Mouse (Mus musculus): ENCODE data around the gene Olfr105-ps. TPM values are rescaled to one million over a fixed set of nuclear protein-coding genes. Genes with fewer than 3 reads are reported as not detected.

Gene Olfr105-ps
- total RNA-seq (2021): not detected
- long read RNA-seq, experiment 1: 0 reads
- long read RNA-seq, experiment 2: 0 reads

DNA sequence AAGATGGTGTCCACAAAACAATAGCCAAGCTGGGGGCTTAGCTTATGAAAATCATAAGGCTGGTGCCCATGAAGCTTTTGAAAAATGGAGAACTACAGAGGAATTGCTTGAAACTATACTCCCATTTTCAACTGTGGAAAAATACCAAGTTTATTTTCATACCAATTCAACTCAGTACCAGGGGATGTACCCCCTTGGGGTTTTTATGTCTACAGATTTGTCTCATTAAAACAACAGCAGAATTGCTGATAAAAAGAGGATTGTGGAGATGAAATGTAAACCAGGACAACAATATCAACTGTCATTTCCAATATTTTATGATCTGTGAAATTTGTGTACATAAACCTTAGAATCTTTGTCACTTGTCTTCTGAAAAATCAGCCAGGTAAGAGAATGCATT, at the start of gene Olfr105-ps:
TSS of gene Olfr105-ps (plus strand) at position 301 of the 400 bp plus-strand sequence.
- intact Hi-C loops (cut with DNase I; ENCODE audit: low total_unique reads): no loop called here
- DNase-seq: no peak

DNA sequence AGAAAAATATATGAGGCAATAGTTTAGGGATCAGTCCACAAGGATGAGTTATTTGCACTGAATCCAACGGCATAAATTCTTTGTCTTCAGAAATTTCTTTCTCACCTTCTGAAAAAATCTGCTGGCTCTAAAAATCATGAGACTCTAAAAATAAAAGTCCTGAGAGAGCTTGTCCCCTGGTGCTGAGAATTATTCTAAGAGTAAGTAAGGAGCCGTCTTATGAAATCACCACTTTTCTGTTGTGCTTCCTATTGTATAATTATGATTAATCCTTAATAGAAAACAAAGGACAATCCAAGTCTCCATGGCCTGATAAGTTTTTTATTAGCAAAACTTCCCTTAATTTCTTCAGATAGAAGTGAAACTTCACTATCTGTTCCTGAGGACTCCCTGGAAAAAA, 39.2 kb upstream of the Olfr105-ps start, which contains the start of gene Olfr103:
TSS of gene Olfr103 (minus strand) at position 101 of the 400 bp plus-strand sequence.
- intact Hi-C loops (cut with DNase I; ENCODE audit: low total_unique reads): no loop called here
- DNase-seq: no peak

GRCm38 (mm10) chr17:37359282-37359681, 19.6 kb upstream of the Olfr105-ps start, which contains the start of gene Olfr104-ps:
TSS of gene Olfr104-ps (plus strand) at chr17:37359582.
- DNase-seq: no peak
- intact Hi-C loops (cut with DNase I; ENCODE audit: low total_unique reads): no loop called here

DNA sequence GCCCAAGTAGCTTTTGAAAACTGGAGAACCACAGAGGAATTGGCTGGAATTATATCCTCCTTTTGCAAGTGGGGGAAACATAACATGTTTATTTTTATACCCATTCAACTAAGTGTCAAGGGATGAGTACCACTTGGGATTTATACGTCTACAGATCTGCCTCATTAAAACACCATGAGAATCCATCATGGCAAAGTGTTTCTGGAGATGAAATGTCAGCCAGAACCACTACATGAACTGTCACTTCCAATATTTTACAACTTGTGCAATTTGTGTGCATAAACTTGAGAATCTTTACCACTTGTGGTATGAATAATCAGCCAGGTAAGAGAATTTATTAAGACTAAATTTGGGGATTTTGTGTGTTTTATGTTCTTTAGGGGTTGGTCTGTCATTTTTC, 11.3 kb downstream of the Olfr105-ps start, which contains the start of gene Olfr106-ps:
TSS of gene Olfr106-ps (plus strand) at position 301 of the 400 bp plus-strand sequence.
- DNase-seq: no peak
- intact Hi-C loops (cut with DNase I; ENCODE audit: low total_unique reads): no loop called here

DNA sequence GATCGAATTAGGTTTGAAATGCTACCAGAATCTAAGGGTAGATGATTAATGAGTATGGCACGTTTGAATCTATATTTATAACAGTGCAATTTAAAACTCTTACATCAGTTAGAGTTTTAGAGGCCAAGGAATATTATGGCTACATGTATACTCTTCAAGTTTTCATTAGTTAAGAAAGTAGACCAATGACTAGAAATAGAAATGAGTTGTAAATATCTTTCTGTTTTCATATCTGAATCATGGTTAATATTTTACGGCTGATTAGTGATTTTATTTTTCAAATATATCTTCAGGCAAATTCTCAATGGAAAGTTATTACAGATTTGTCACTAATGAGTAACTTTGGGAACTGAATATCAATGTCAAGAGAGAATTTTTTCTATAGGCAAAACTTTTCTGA, 20.1 kb downstream of the Olfr105-ps start, which contains the start of gene Olfr107:
TSS of gene Olfr107 (plus strand) at position 301 of the 400 bp plus-strand sequence.
- no peak for DNase-seq
- intact Hi-C loops (cut with DNase I; ENCODE audit: low total_unique reads): no loop called here

DNA sequence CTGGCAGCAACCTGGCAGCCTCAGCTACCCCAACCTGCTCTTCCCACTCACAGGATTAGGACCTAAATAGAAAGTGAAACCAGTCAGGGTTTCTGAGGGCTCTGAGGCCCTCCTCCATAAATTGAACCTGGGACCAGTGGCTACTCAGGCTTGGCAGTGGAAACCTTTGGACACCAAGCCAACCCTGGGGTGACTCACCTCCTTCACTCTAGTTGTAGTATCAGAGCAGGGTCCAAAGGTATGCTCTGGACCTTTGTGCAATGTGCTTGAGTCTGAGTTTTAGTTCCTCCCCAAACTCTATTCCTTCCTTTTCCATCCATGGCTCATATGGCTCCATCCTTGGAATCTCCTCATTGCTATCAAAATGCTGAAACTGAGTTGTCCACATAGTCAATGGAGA, 34.5 kb downstream of the Olfr105-ps start:
- intact Hi-C loops (cut with DNase I; ENCODE audit: low total_unique reads): no loop called here
- no peak for DNase-seq

Other genes starting within 250 kb of the Olfr105-ps start
- not detected for gene Olfr93, start 217.5 kb upstream of the Olfr105-ps start, total RNA-seq (2021)
- not detected for gene Ubd, start 185.1 kb upstream of the Olfr105-ps start, total RNA-seq (2021)
- not detected for gene Olfr94, start 178.0 kb upstream of the Olfr105-ps start, total RNA-seq (2021)
- not detected for gene Olfr95, start 165.9 kb upstream of the Olfr105-ps start, total RNA-seq (2021)
- gene Olfr96, start 158.9 kb upstream of the Olfr105-ps start, total RNA-seq (2021): not detected
- gene Olfr97, start 141.7 kb upstream of the Olfr105-ps start, total RNA-seq (2021): not detected
- not detected for gene Olfr98, start 115.3 kb upstream of the Olfr105-ps start, total RNA-seq (2021)
- gene H2-M3, start 108.8 kb upstream of the Olfr105-ps start, total RNA-seq (2021): 1 to 10 TPM; 1.3 to 1.6 TPM
- not detected for gene Olfr99, start 95.6 kb upstream of the Olfr105-ps start, total RNA-seq (2021)
- not detected for gene Olfr101, start 74.7 kb upstream of the Olfr105-ps start, total RNA-seq (2021)
- gene Olfr102, start 62.0 kb upstream of the Olfr105-ps start, total RNA-seq (2021): not detected
- gene Olfr103, start 39.3 kb upstream of the Olfr105-ps start, total RNA-seq (2021): not detected
- gene Olfr104-ps, start 19.5 kb upstream of the Olfr105-ps start, total RNA-seq (2021): not detected
- not detected for gene Olfr106-ps, start 11.4 kb downstream of the Olfr105-ps start, total RNA-seq (2021)
- gene Olfr107, start 20.2 kb downstream of the Olfr105-ps start, total RNA-seq (2021): not detected
- gene Olfr108, start 66.4 kb downstream of the Olfr105-ps start, total RNA-seq (2021): not detected
- gene Olfr109, start 79.9 kb downstream of the Olfr105-ps start, total RNA-seq (2021): not detected
- not detected for gene H2-M2, start 104.5 kb downstream of the Olfr105-ps start, total RNA-seq (2021)
- not detected for gene Olfr110, start 113.4 kb downstream of the Olfr105-ps start, total RNA-seq (2021)
- not detected for gene Olfr111, start 129.0 kb downstream of the Olfr105-ps start, total RNA-seq (2021)
- gene Olfr112, start 190.4 kb downstream of the Olfr105-ps start, total RNA-seq (2021): not detected
- gene Olfr113, start 198.6 kb downstream of the Olfr105-ps start, total RNA-seq (2021): not detected
- gene Olfr114, start 213.7 kb downstream of the Olfr105-ps start, total RNA-seq (2021): not detected
- gene Olfr115, start 248.1 kb downstream of the Olfr105-ps start, total RNA-seq (2021): not detected
- not detected for gene Olfr116, start 248.2 kb downstream of the Olfr105-ps start, total RNA-seq (2021)